Mouse (Mus musculus): ENCODE results near the gene Vamp2. TPM values are rescaled to one million over a fixed set of nuclear protein-coding genes. Genes with fewer than 3 reads are reported as not detected.
A peak's percentile ranks its signal among the peaks of the same experiment; 100 is the strongest.

Vamp2 gene
- polyA plus RNA-seq, 1 experiment from 2014 or later, result 179 TPM

GRCm38 (mm10) chr11:69116843-69117242, 28.6 kb downstream of the Vamp2 start:
- Histone ChIP-seq H3K36me3 (no peaks in the 10 kb centered on the region), H3K4me2 (replicated peaks) (peak overlapping the region; percentile 78), H3K27ac (replicated peaks) (no peak overlapping the region), H3K27me3 (no peaks in the 10 kb centered on the region), H3K9ac (replicated peaks) (no peak overlapping the region), H3K4me1 (peaks cover 42% of the 10 kb centered on the region), H3K4me3 (0 out of 2 replicates have a peak overlapping the region, but pooled peaks have one; percentile 64), H3K9me3 (no peaks in the 10 kb centered on the region)
- no peak for ATAC-seq (replicated peaks)
- 64% methylated on average over 5 of the region's 5 CpGs for WGBS

- no peaks in the 10 kb centered on the region for H3K36me3 ChIP-seq
- peak overlapping the region; percentile 78 for H3K4me2 ChIP-seq (replicated peaks)
- H3K4me1 ChIP-seq, result peaks cover 43% of the 10 kb centered on the region
- no peak for ATAC-seq (replicated peaks)
- under 1% methylated on average over 45 of the region's 45 CpGs for WGBS
- H3K27me3 ChIP-seq, result no peaks in the 10 kb centered on the region
- H3K9me3 ChIP-seq, result no peaks in the 10 kb centered on the region
- H3K4me3 ChIP-seq, result peak overlapping the region; percentile 64
- H3K27ac ChIP-seq (replicated peaks), result peak overlapping the region; percentile 62
- peak overlapping the region; percentile 60 for H3K9ac ChIP-seq (replicated peaks)
Measured at GRCm38 (mm10) chr11:69117737-69118695, 29.7 kb downstream of the Vamp2 start.

- H3K4me1 ChIP-seq, result peaks cover 46% of the 10 kb centered on the region
- H3K36me3 ChIP-seq, result no peaks in the 10 kb centered on the region
- no peak overlapping the region for H3K9ac ChIP-seq (replicated peaks)
- ATAC-seq (replicated peaks), result no peak; the same call in 1 of the 2 replicates
- no peaks in the 10 kb centered on the region for H3K9me3 ChIP-seq
- no peaks in the 10 kb centered on the region for H3K27me3 ChIP-seq
- H3K4me2 ChIP-seq (replicated peaks), result peak overlapping the region; percentile 78
- WGBS, result under 1% methylated on average over 15 of the region's 15 CpGs
- no peak overlapping the region; the same call in 1 of the 2 replicates for H3K27ac ChIP-seq (replicated peaks)
- H3K4me3 ChIP-seq, result peak overlapping the region; percentile 64
Measured at GRCm38 (mm10) chr11:69118765-69119164, 30.5 kb downstream of the Vamp2 start.

- Histone ChIP-seq H3K4me2 (replicated peaks) (peak overlapping the region; percentile 89), H3K9me3 (no peaks in the 10 kb centered on the region), H3K4me1 (peaks cover 46% of the 10 kb centered on the region), H3K4me3 (peak overlapping the region; percentile 64), H3K27ac (replicated peaks) (no peak overlapping the region), H3K27me3 (no peaks in the 10 kb centered on the region), H3K36me3 (no peaks in the 10 kb centered on the region), H3K9ac (replicated peaks) (no peak overlapping the region)
- ATAC-seq (replicated peaks), result no peak
- 37% methylated on average over 14 of the region's 14 CpGs for WGBS
Measured at GRCm38 (mm10) chr11:69119446-69120155, 31.3 kb downstream of the Vamp2 start.

GRCm38 (mm10) chr11:69120221-69121000, 32.1 kb downstream of the Vamp2 start, which contains the start of gene Hes7:
Gene Hes7, plus strand, starts transcription at chr11:69120404.
- ATAC-seq (replicated peaks), result no peak
- H3K4me1 ChIP-seq, result peaks cover 46% of the 10 kb centered on the region

GRCm38 (mm10) chr11:69121001-69121740, 32.9 kb downstream of the Vamp2 start:
- 2% methylated on average over 29 of the region's 33 CpGs for WGBS
- peak overlapping the region; percentile 89 for H3K4me2 ChIP-seq (replicated peaks)
- H3K4me1 ChIP-seq, result peaks cover 52% of the 10 kb centered on the region
- no peak for ATAC-seq (replicated peaks)
- H3K9me3 ChIP-seq, result no peaks in the 10 kb centered on the region
- peak overlapping the region; percentile 75 for H3K9ac ChIP-seq (replicated peaks)
- peak overlapping the region; percentile 64 for H3K4me3 ChIP-seq
- H3K27me3 ChIP-seq, result no peaks in the 10 kb centered on the region
- H3K36me3 ChIP-seq, result no peaks in the 10 kb centered on the region
- no peak overlapping the region for H3K27ac ChIP-seq (replicated peaks)

More at GRCm38 (mm10) chr11:69120221-69121000, 32.1 kb downstream of the Vamp2 start, which contains the start of gene Hes7:
- H3K4me3 ChIP-seq, result peak within 1 kb of the TSS; percentile 64
- H3K9me3 ChIP-seq, result no peaks in the 10 kb centered on the region
- no peak within 1 kb of the TSS for H3K27ac ChIP-seq (replicated peaks)
- H3K27me3 ChIP-seq, result no peaks in the 10 kb centered on the region
- 5% methylated on average over 27 of the region's 27 CpGs for WGBS
- no peaks in the 10 kb centered on the region for H3K36me3 ChIP-seq
- peak within 1 kb of the TSS; percentile 75 for H3K9ac ChIP-seq (replicated peaks)
- peak within 1 kb of the TSS; percentile 89 for H3K4me2 ChIP-seq (replicated peaks)

GRCm38 (mm10) chr11:69121741-69122335, 33.5 kb downstream of the Vamp2 start:
- peak overlapping the region; percentile 64 for H3K4me3 ChIP-seq
- no peaks in the 10 kb centered on the region for H3K36me3 ChIP-seq
- no peaks in the 10 kb centered on the region for H3K27me3 ChIP-seq
- no peak for ATAC-seq (replicated peaks)
- peak overlapping the region; percentile 89 for H3K4me2 ChIP-seq (replicated peaks)
- H3K4me1 ChIP-seq, result peaks cover 54% of the 10 kb centered on the region
- no peaks in the 10 kb centered on the region for H3K9me3 ChIP-seq
- H3K9ac ChIP-seq (replicated peaks), result peak overlapping the region; percentile 75
- H3K27ac ChIP-seq (replicated peaks), result peak overlapping the region; percentile 76; the same call in 1 of the 2 replicates
- WGBS, result under 1% methylated on average over 28 of the region's 32 CpGs

- H3K27me3 ChIP-seq, result no peaks in the 10 kb centered on the region
- H3K9me3 ChIP-seq, result no peaks in the 10 kb centered on the region
- ATAC-seq (replicated peaks), result peak; percentile 69
- peak within 1 kb of the TSS; percentile 89 for H3K4me2 ChIP-seq (replicated peaks)
- peaks cover 48% of the 10 kb centered on the region for H3K4me1 ChIP-seq
- no peaks in the 10 kb centered on the region for H3K36me3 ChIP-seq
- H3K9ac ChIP-seq (replicated peaks), result peak within 1 kb of the TSS; percentile 75
- H3K27ac ChIP-seq (replicated peaks), result peak within 1 kb of the TSS; percentile 76
- peak within 1 kb of the TSS; percentile 64 for H3K4me3 ChIP-seq
- under 1% methylated on average over 66 of the region's 66 CpGs for WGBS
Measured at GRCm38 (mm10) chr11:69122336-69122951, 34.2 kb downstream of the Vamp2 start, which contains the start of gene 9130213A22Rik. Gene 9130213A22Rik, minus strand, starts transcription at chr11:69122589.

GRCm38 (mm10) chr11:69123056-69123692, 34.9 kb downstream of the Vamp2 start:
- peak overlapping the region; percentile 64 for H3K4me3 ChIP-seq
- peak; percentile 17 for ATAC-seq (replicated peaks)

More at GRCm38 (mm10) chr11:69123056-69123692, 34.9 kb downstream of the Vamp2 start:
- peak overlapping the region; percentile 89 for H3K4me2 ChIP-seq (replicated peaks)
- peak overlapping the region; percentile 75 for H3K9ac ChIP-seq (replicated peaks)
- WGBS, result under 1% methylated on average over 29 of the region's 29 CpGs
- no peaks in the 10 kb centered on the region for H3K27me3 ChIP-seq
- H3K36me3 ChIP-seq, result no peaks in the 10 kb centered on the region
- peak overlapping the region; percentile 86 for H3K27ac ChIP-seq (replicated peaks)
- H3K4me1 ChIP-seq, result peaks cover 45% of the 10 kb centered on the region
- no peaks in the 10 kb centered on the region for H3K9me3 ChIP-seq
